Mouse (Mus musculus) neural tube, embryonic 11.5 days (tissue): ENCODE results near the gene Rasgrf1. TPM values are rescaled to one million over a fixed set of nuclear protein-coding genes. Genes with fewer than 3 reads are reported as not detected.

Experiments used
- ATAC-seq: fragments of 200-750 bp; cut with Nextera tagmentation; 2 replicates; pipeline ENCODE4 v1.8.0; 2017; ENCODE audit warnings: moderate number of reproducible peaks, mild to moderate bottlenecking, moderate TSS enrichment, moderate library complexity; ENCODE audit not compliant: insufficient read depth, low FRiP score, low TSS enrichment
- DNase-seq: peaks from one replicate; pipeline ENCODE4 v3.0.0-alpha.2; 2015; ENCODE audit warnings: low spot score
- H3K27ac ChIP-seq: fragments of 300-500 bp; sonication (generic); 2 replicates; pipeline ENCODE4 v1.5.1; 2014; ENCODE audit warnings: low read depth, mild to moderate bottlenecking, low read length
- H3K27me3 ChIP-seq: fragments of 300-500 bp; sonication (generic); 2 replicates; pipeline ENCODE4 v1.6.1; 2014; ENCODE audit warnings: mild to moderate bottlenecking, low read length, mixed read lengths; ENCODE audit not compliant: control insufficient read depth, insufficient read depth
- H3K36me3 ChIP-seq: fragments of 300-500 bp; sonication (generic); 2 replicates; pipeline ENCODE4 v1.6.1; 2014; ENCODE audit warnings: mild to moderate bottlenecking, low read length, moderate library complexity, mixed read lengths; ENCODE audit not compliant: control insufficient read depth, insufficient read depth
- H3K4me1 ChIP-seq: fragments of 300-500 bp; sonication (generic); 2 replicates; pipeline ENCODE4 v1.6.1; 2014; ENCODE audit warnings: low read length, mixed read lengths; ENCODE audit not compliant: control insufficient read depth, insufficient read depth
- H3K4me2 ChIP-seq: fragments of 300-500 bp; sonication (generic); 2 replicates; pipeline ENCODE4 v1.6.1; 2014; ENCODE audit warnings: low read depth, mild to moderate bottlenecking, moderate library complexity
- H3K4me3 ChIP-seq: fragments of 300-500 bp; sonication (generic); 2 replicates; pipeline ENCODE4 v1.5.1; 2014; ENCODE audit warnings: low read depth, low read length
- H3K9ac ChIP-seq: fragments of 300-500 bp; sonication (generic); 2 replicates; pipeline ENCODE4 v1.6.1; 2014; ENCODE audit warnings: mild to moderate bottlenecking, low read length
- H3K9me3 ChIP-seq: fragments of 300-500 bp; sonication (generic); 2 replicates; pipeline ENCODE4 v1.6.1; 2016; ENCODE audit warnings: low read length; ENCODE audit not compliant: control insufficient read depth
- WGBS: fragments of 180-500 bp; shearing (Covaris S2); extraction: QIAGEN DNeasy Blood & Tissue Kit; methylation state at CpG from one replicate; pipeline ENCODE4 v1.1.7; 2014; 5-methylcytosine and 5-hydroxymethylcytosine counted together
- polyA plus RNA-seq: library from polyadenylated mRNA; unstranded; fragments of >200 nt; fragmentation: Nextera tagmentation; extraction: Ambion mirVana; gene quantifications from 2 replicates; pipeline ENCODE4 v1.2.1, GENCODE M21; 2014

The Rasgrf1 gene
- polyA plus RNA-seq, 1 experiment from 2014 or later = not detected

- H3K9me3 ChIP-seq = 0 out of 2 replicates have a peak, but pooled peaks cover under 1% of the 10 kb centered on the region
- no peak overlapping the region for H3K9ac ChIP-seq
- DNase-seq (no peak), ATAC-seq (no peak)
- H3K4me3 ChIP-seq = no peak overlapping the region
- 61% methylated on average over 7 of the region's 7 CpGs for WGBS
- H3K4me1 ChIP-seq = no peaks in the 10 kb centered on the region
- H3K27me3 ChIP-seq = peaks cover 58% of the 10 kb centered on the region
- no peak overlapping the region for H3K4me2 ChIP-seq
- no peak overlapping the region for H3K27ac ChIP-seq
- no peaks in the 10 kb centered on the region for H3K36me3 ChIP-seq
Observed at GRCm38 (mm10) chr9:89874434-89874833, 35.3 kb upstream of the Rasgrf1 start.

GRCm38 (mm10) chr9:89875551-89875950 is 34.2 kb upstream of the Rasgrf1 start:
- no peaks in the 10 kb centered on the region for H3K4me1 ChIP-seq
- ATAC-seq = no peak

GRCm38 (mm10) chr9:89878471-89879020 is 31.2 kb upstream of the Rasgrf1 start:
- Histone ChIP-seq H3K27me3 (peaks cover 57% of the 10 kb centered on the region), H3K9me3 (0 out of 2 replicates have a peak, but pooled peaks cover 4% of the 10 kb centered on the region), H3K9ac (no peak overlapping the region), H3K4me1 (no peaks in the 10 kb centered on the region), H3K36me3 (no peaks in the 10 kb centered on the region), H3K4me3 (no peak overlapping the region), H3K27ac (no peak overlapping the region), H3K4me2 (no peak overlapping the region)
- ATAC-seq (no peak), DNase-seq (no peak)
- WGBS = 56% methylated on average over 11 of the region's 11 CpGs

More at GRCm38 (mm10) chr9:89875551-89875950, 34.2 kb upstream of the Rasgrf1 start:
- DNase-seq = no peak
- Histone ChIP-seq H3K27ac (no peak overlapping the region), H3K9me3 (0 out of 2 replicates have a peak, but pooled peaks cover 4% of the 10 kb centered on the region), H3K4me2 (no peak overlapping the region), H3K27me3 (peaks cover 53% of the 10 kb centered on the region), H3K9ac (no peak overlapping the region), H3K4me3 (no peak overlapping the region), H3K36me3 (no peaks in the 10 kb centered on the region)
- 64% methylated on average over 5 of the region's 5 CpGs for WGBS

DNA sequence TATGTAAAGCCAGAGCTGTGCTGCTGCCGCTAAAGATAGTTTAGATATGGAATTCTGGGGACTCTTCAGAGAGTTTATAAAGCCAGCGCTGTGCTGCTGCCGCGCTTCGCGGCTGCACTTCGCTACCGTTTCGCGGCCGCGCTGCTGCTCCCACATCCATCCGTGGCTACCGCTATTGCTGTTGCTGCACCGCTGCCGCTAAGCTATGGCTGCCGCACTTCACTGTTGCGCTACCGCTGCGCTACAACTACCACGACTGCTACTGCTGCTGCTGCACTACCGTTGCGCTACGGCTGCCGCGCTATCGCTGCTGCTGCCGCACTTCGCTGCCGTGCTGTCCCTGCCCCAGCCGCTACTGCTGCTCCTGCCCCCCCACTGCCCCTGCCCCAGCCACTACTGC is 30.1 kb upstream of the Rasgrf1 start:
- no peak overlapping the region for H3K27ac ChIP-seq
- H3K4me3 ChIP-seq = no peak overlapping the region
- H3K36me3 ChIP-seq = no peaks in the 10 kb centered on the region
- DNase-seq (peak; percentile 64), ATAC-seq (0 out of 2 replicates have a peak, but pooled peaks have one; percentile 37)
- H3K9ac ChIP-seq = no peak overlapping the region
- peak overlapping the region; percentile 28; the same call in 1 of the 2 replicates for H3K4me2 ChIP-seq
- no peaks in the 10 kb centered on the region for H3K4me1 ChIP-seq
- H3K27me3 ChIP-seq = peaks cover 55% of the 10 kb centered on the region
- 0 out of 2 replicates have a peak, but pooled peaks cover 4% of the 10 kb centered on the region for H3K9me3 ChIP-seq
- WGBS = 50% methylated on average over 31 of the region's 31 CpGs

DNA sequence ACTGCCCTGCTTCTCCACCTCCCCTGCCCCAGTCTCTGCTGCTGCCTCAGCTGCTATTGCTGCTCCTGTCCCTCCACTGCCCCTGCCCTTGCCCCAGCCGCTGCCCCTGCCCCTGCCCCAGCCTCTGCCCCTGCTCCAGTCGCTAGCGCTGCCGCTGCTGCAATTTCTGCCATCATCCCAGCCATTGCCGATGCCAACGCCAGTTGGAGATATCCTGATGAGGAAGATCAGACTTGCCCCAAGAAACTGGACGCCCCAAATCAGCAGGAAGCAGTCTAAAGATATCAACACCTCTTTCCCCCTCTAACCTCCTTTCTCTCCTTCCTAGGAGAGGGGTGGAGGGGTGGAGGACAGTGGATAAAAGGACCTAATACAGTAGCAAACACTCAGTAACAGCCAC is 28.2 kb upstream of the Rasgrf1 start:
- Histone ChIP-seq H3K4me2 (no peak overlapping the region), H3K27ac (no peak overlapping the region), H3K27me3 (peaks cover 54% of the 10 kb centered on the region), H3K9me3 (0 out of 2 replicates have a peak, but pooled peaks cover 4% of the 10 kb centered on the region), H3K9ac (no peak overlapping the region), H3K36me3 (no peaks in the 10 kb centered on the region), H3K4me3 (no peak overlapping the region), H3K4me1 (no peaks in the 10 kb centered on the region)
- WGBS = 56% methylated on average over 7 of the region's 7 CpGs
- no peak for ATAC-seq
- no peak for DNase-seq

GRCm38 (mm10) chr9:89882583-89882982 is 27.1 kb upstream of the Rasgrf1 start:
- Histone ChIP-seq H3K9ac (no peak overlapping the region), H3K4me3 (no peak overlapping the region), H3K9me3 (0 out of 2 replicates have a peak, but pooled peaks cover 4% of the 10 kb centered on the region), H3K4me1 (no peaks in the 10 kb centered on the region), H3K4me2 (no peak overlapping the region), H3K27ac (no peak overlapping the region), H3K36me3 (no peaks in the 10 kb centered on the region), H3K27me3 (peaks cover 49% of the 10 kb centered on the region)
- WGBS = 53% methylated on average over 7 of the region's 7 CpGs
- no peak for ATAC-seq
- DNase-seq = no peak

DNA sequence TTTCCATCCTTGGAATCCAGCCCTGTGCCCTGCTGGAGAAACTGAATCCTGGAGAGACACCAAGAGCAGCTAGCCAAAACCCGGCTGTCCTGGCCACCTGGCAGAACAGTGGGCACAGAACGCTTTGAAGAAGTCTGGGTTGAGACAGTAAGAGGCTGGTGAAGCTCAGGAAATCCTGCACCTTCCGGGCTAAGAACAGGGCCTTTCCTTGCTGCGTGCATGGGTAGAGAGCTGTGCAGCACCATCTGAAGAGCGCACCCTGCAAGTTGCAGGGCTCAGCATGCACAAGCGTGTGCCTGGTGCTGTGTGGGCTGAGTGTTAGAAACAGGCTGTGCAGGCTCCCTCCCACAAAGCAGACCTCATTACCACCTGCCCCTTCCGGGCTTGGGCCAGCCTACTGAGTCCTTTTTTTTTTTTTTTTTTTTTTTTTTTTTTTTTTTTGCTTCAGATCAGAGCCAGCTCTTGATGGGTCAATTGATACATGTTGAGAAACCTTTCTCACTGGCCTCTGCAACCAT is 23.9 kb upstream of the Rasgrf1 start:
- DNase-seq = no peak
- Histone ChIP-seq H3K4me3 (no peak overlapping the region), H3K36me3 (no peaks in the 10 kb centered on the region), H3K9me3 (no peaks in the 10 kb centered on the region), H3K27me3 (peaks cover 33% of the 10 kb centered on the region), H3K4me1 (no peaks in the 10 kb centered on the region), H3K27ac (no peak overlapping the region), H3K9ac (no peak overlapping the region), H3K4me2 (no peak overlapping the region)
- WGBS = 41% methylated on average over 7 of the region's 7 CpGs
- ATAC-seq = no peak

DNA sequence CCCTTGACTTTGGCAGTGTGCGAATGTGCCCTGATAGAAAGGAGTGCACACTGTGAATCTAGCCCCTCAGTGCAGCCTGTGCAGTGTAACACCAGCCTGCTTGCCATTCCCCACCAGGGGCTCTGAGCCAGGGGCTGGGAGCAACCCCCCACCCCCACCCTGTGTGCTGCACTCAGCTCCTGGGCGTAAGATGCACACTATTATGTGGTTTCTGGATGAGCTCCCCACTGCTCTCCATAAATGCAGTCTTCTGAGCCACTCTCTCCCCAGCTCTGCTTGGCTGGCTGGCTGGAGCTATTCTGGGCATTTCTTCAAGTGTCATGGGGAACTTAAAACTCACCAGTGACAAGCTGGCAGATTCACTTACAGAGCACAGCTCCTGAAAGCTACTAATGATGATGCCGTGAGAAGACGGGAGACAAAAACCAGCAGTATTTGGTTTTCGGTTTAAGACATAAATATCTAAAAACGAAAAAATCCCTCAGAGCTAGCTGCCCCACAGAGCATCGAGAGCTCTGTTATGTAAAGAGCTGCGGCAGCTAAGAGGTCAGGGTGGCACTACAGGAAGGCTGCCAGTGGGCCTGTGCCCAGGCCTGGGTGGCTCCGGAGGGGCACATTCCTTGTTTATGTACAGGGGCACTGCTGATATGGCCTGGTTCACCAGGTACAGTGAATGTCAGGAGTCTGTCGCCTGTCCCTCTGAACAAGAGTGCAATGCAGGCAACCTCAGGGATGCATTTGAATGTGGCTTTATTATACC is 18.0 kb upstream of the Rasgrf1 start:
- H3K9ac ChIP-seq = no peak overlapping the region
- no peak overlapping the region for H3K27ac ChIP-seq
- no peak overlapping the region for H3K4me2 ChIP-seq
- no peaks in the 10 kb centered on the region for H3K36me3 ChIP-seq
- 76% methylated on average over 10 of the region's 10 CpGs for WGBS
- H3K27me3 ChIP-seq = 0 out of 2 replicates have a peak, but pooled peaks cover 3% of the 10 kb centered on the region
- no peaks in the 10 kb centered on the region for H3K9me3 ChIP-seq
- H3K4me3 ChIP-seq = no peak overlapping the region
- ATAC-seq (no peak), DNase-seq (no peak)
- H3K4me1 ChIP-seq = no peaks in the 10 kb centered on the region
